Mouse (Mus musculus) forebrain, embryonic 10.5 days (tissue): ENCODE measurements at regions not wholly inside any gene's neighbourhood (a gene's known extent, or its start where the extent isn't known, plus 50 kb on each side); places are given as distances from the start of the nearest gene placed in this dataset.

ENCODE experiments used
- DNase-seq: peaks from one replicate; pipeline ENCODE4 v3.0.0-alpha.2; 2017; ENCODE audit warnings: low spot score; ENCODE audit errors: extremely low spot score
- H3K27ac ChIP-seq: fragments of 300-500 bp; sonication (generic); 2 replicates; pipeline ENCODE4 v1.5.1; 2016; ENCODE audit warnings: mild to moderate bottlenecking
- H3K27me3 ChIP-seq: fragments of 300-500 bp; sonication (generic); 2 replicates; pipeline ENCODE4 v1.6.1; 2016; ENCODE audit warnings: mild to moderate bottlenecking; ENCODE audit not compliant: poor library complexity, severe bottlenecking
- H3K36me3 ChIP-seq: fragments of 300-500 bp; sonication (generic); replicated peaks from 2 replicates; pipeline ENCODE4 v1.6.1; 2016; ENCODE audit warnings: mild to moderate bottlenecking, moderate library complexity
- H3K4me1 ChIP-seq: fragments of 300-500 bp; sonication (generic); 2 replicates; pipeline ENCODE4 v1.6.1; 2016
- H3K4me3 ChIP-seq: fragments of 300-500 bp; sonication (generic); 2 replicates; pipeline ENCODE4 v1.5.1; 2016; ENCODE audit warnings: mild to moderate bottlenecking, moderate library complexity
- H3K9me3 ChIP-seq: fragments of 300-500 bp; sonication (generic); 2 replicates; pipeline ENCODE4 v1.6.1; 2016; ENCODE audit warnings: mild to moderate bottlenecking, moderate library complexity
- WGBS: fragments of 180-500 bp; shearing (Covaris S2); methylation state at CpG from one replicate; pipeline ENCODE4 v1.1.7; 2016; 5-methylcytosine and 5-hydroxymethylcytosine counted together

GRCm38 (mm10) chr10:38908277-38908676 lies 57.0 kb upstream of the Lama4 start:
- Histone ChIP-seq H3K9me3 (no peaks in the 10 kb centered on the region), H3K27ac (no peak overlapping the region), H3K27me3 (no peaks in the 10 kb centered on the region), H3K4me3 (no peak overlapping the region), H3K36me3 (no peaks in the 10 kb centered on the region), H3K4me1 (no peaks in the 10 kb centered on the region)
- DNase-seq = no peak
- WGBS = 63% methylated on average over 9 of the region's 9 CpGs

GRCm38 (mm10) chr10:38909152-38909732 lies 56.1 kb upstream of the Lama4 start:
- 94% methylated on average over 1 of the region's 1 CpGs for WGBS
- H3K4me1 ChIP-seq = no peaks in the 10 kb centered on the region
- DNase-seq = no peak
- no peak overlapping the region for H3K27ac ChIP-seq
- H3K4me3 ChIP-seq = no peak overlapping the region
- H3K36me3 ChIP-seq = no peaks in the 10 kb centered on the region
- H3K9me3 ChIP-seq = no peaks in the 10 kb centered on the region
- H3K27me3 ChIP-seq = no peaks in the 10 kb centered on the region

- no peak overlapping the region for H3K27ac ChIP-seq
- no peaks in the 10 kb centered on the region for H3K27me3 ChIP-seq
- no peak for DNase-seq
- 80% methylated on average over 2 of the region's 2 CpGs for WGBS
- no peaks in the 10 kb centered on the region for H3K9me3 ChIP-seq
- H3K4me1 ChIP-seq = no peaks in the 10 kb centered on the region
- no peak overlapping the region for H3K4me3 ChIP-seq
- no peaks in the 10 kb centered on the region for H3K36me3 ChIP-seq
Measured at GRCm38 (mm10) chr10:38909843-38910242, 55.5 kb upstream of the Lama4 start.

- H3K4me3 ChIP-seq = no peak overlapping the region
- no peaks in the 10 kb centered on the region for H3K27me3 ChIP-seq
- 78% methylated on average over 2 of the region's 2 CpGs for WGBS
- DNase-seq = no peak
- no peaks in the 10 kb centered on the region for H3K36me3 ChIP-seq
- H3K9me3 ChIP-seq = no peaks in the 10 kb centered on the region
- no peaks in the 10 kb centered on the region for H3K4me1 ChIP-seq
- H3K27ac ChIP-seq = no peak overlapping the region
Measured at GRCm38 (mm10) chr10:38913013-38913412, 52.3 kb upstream of the Lama4 start.
